Mouse (Mus musculus) midbrain, embryonic 11.5 days (tissue): Measurements from ENCODE around the gene Crbn. TPM values are rescaled to one million over a fixed set of nuclear protein-coding genes. Genes with fewer than 3 reads are reported as not detected.

Experiments
- polyA plus RNA-seq: library from polyadenylated mRNA; unstranded; fragments of >200 nt; fragmentation: Nextera tagmentation; extraction: Ambion mirVana; gene quantifications from 2 replicates; pipeline ENCODE4 v1.2.1, GENCODE M21; 2014

The Crbn gene
- polyA plus RNA-seq, 1 experiment from 2014 or later, result 58.1 TPM

Other genes with a start within 250 kb of the Crbn start
- not detected in 2 replicates for gene Il5ra, start 51.0 kb downstream of the Crbn start, polyA plus RNA-seq
- 79.8 and 94.0 TPM in 2 replicates for gene Trnt1, start 31.0 kb downstream of the Crbn start, polyA plus RNA-seq